Mouse (Mus musculus) yolk sac, embryonic 10.5 days (tissue): ENCODE results near the gene Pik3r1.

Source experiments
- DNase-seq: peaks from one replicate; pipeline ENCODE4 v3.0.0-alpha.2; 2017; ENCODE audit warnings: low spot score

The Pik3r1 gene

GRCm38 (mm10) chr13:101767809-101768629 is at the start of gene Pik3r1:
Pik3r1 (minus strand) TSS chr13:101768217.
- peak; percentile 98 for DNase-seq

- peak; percentile 47 for DNase-seq
Observed at GRCm38 (mm10) chr13:101813267-101813900, 45.4 kb upstream of the Pik3r1 start.

GRCm38 (mm10) chr13:101812341-101812740 is 44.3 kb upstream of the Pik3r1 start:
- no peak for DNase-seq

GRCm38 (mm10) chr13:101811882-101812281 is 43.9 kb upstream of the Pik3r1 start:
- DNase-seq: no peak

- no peak for DNase-seq
Observed at GRCm38 (mm10) chr13:101810667-101811066, 42.6 kb upstream of the Pik3r1 start.

GRCm38 (mm10) chr13:101809796-101810195 is 41.8 kb upstream of the Pik3r1 start:
- no peak for DNase-seq

GRCm38 (mm10) chr13:101805559-101806091 is 37.6 kb upstream of the Pik3r1 start:
- DNase-seq: no peak

GRCm38 (mm10) chr13:101801372-101802186 is 33.6 kb upstream of the Pik3r1 start:
- DNase-seq: peak; percentile 65

- no peak for DNase-seq
Observed at GRCm38 (mm10) chr13:101800833-101801371, 32.9 kb upstream of the Pik3r1 start.

GRCm38 (mm10) chr13:101800021-101800596 is 32.1 kb upstream of the Pik3r1 start:
- no peak for DNase-seq

GRCm38 (mm10) chr13:101799318-101799717 is 31.3 kb upstream of the Pik3r1 start:
- no peak for DNase-seq

GRCm38 (mm10) chr13:101798522-101798921 is 30.5 kb upstream of the Pik3r1 start:
- no peak for DNase-seq

GRCm38 (mm10) chr13:101796983-101797382 is 29.0 kb upstream of the Pik3r1 start:
- DNase-seq: no peak

GRCm38 (mm10) chr13:101785705-101786104 is 17.7 kb upstream of the Pik3r1 start:
- DNase-seq: no peak

- DNase-seq: no peak
Observed at GRCm38 (mm10) chr13:101784651-101785289, 16.8 kb upstream of the Pik3r1 start.

GRCm38 (mm10) chr13:101779011-101779410 is 11.0 kb upstream of the Pik3r1 start:
- no peak for DNase-seq

GRCm38 (mm10) chr13:101777851-101778250 is 9.8 kb upstream of the Pik3r1 start:
- no peak for DNase-seq

- no peak for DNase-seq
Observed at GRCm38 (mm10) chr13:101771071-101771470, 3.1 kb upstream of the Pik3r1 start.

GRCm38 (mm10) chr13:101769955-101770354 is 1.9 kb upstream of the Pik3r1 start:
- DNase-seq: no peak

GRCm38 (mm10) chr13:101768630-101768991 is 594 bp upstream of the Pik3r1 start:
- DNase-seq: no peak
